Mouse (Mus musculus): Measurements from ENCODE around the gene Dlgap4. TPM values are rescaled to one million over a fixed set of nuclear protein-coding genes. Genes with fewer than 3 reads are reported as not detected.

Dlgap4 gene
- polyA plus RNA-seq, 1 experiment from 2014 or later, result 137 TPM

GRCm38 (mm10) chr2:156729537-156730469, 116.3 kb downstream of the Dlgap4 start:
- Histone ChIP-seq H3K4me3 (no peak overlapping the region), H3K4me1 (peaks cover 59% of the 10 kb centered on the region), H3K27me3 (no peaks in the 10 kb centered on the region), H3K9ac (no peak overlapping the region), H3K9me3 (no peaks in the 10 kb centered on the region), H3K36me3 (peaks cover 5% of the 10 kb centered on the region; the same call in 1 of the 2 replicates), H3K27ac (peak overlapping the region; percentile 77), H3K4me2 (replicated peaks) (0 out of 2 replicates have a peak overlapping the region, but pooled peaks have one; percentile 7)
- no peak for ATAC-seq (ENCODE audit: insufficient number of reproducible peaks, insufficient read depth, low FRiP score, low TSS enrichment)
- WGBS, result 43% methylated on average over 9 of the region's 10 CpGs

GRCm38 (mm10) chr2:156730501-156730921, 117.0 kb downstream of the Dlgap4 start:
- peak overlapping the region; percentile 77 for H3K27ac ChIP-seq
- H3K36me3 ChIP-seq, result peaks cover 5% of the 10 kb centered on the region; the same call in 1 of the 2 replicates
- H3K27me3 ChIP-seq, result no peaks in the 10 kb centered on the region
- H3K4me3 ChIP-seq, result 0 out of 2 replicates have a peak overlapping the region, but pooled peaks have one; percentile 1
- H3K9me3 ChIP-seq, result no peaks in the 10 kb centered on the region
- H3K9ac ChIP-seq, result no peak overlapping the region
- peaks cover 57% of the 10 kb centered on the region for H3K4me1 ChIP-seq
- H3K4me2 ChIP-seq (replicated peaks), result 0 out of 2 replicates have a peak overlapping the region, but pooled peaks have one; percentile 7
- WGBS, result 69% methylated on average over 12 of the region's 12 CpGs
- no peak for ATAC-seq (ENCODE audit: insufficient number of reproducible peaks, insufficient read depth, low FRiP score, low TSS enrichment)

GRCm38 (mm10) chr2:156731592-156731991, 118.1 kb downstream of the Dlgap4 start:
- no peaks in the 10 kb centered on the region for H3K9me3 ChIP-seq
- peaks cover 57% of the 10 kb centered on the region for H3K4me1 ChIP-seq
- no peak overlapping the region for H3K9ac ChIP-seq
- no peak overlapping the region for H3K27ac ChIP-seq
- H3K27me3 ChIP-seq, result no peaks in the 10 kb centered on the region
- no peak overlapping the region for H3K4me2 ChIP-seq (replicated peaks)
- H3K4me3 ChIP-seq, result no peak overlapping the region
- H3K36me3 ChIP-seq, result peaks cover 5% of the 10 kb centered on the region; the same call in 1 of the 2 replicates
- ATAC-seq (ENCODE audit: insufficient number of reproducible peaks, insufficient read depth, low FRiP score, low TSS enrichment), result no peak

- Histone ChIP-seq H3K9ac (no peak overlapping the region), H3K36me3 (peaks cover 5% of the 10 kb centered on the region; the same call in 1 of the 2 replicates), H3K4me3 (no peak overlapping the region), H3K27me3 (no peaks in the 10 kb centered on the region), H3K4me1 (peaks cover 56% of the 10 kb centered on the region), H3K27ac (no peak overlapping the region), H3K9me3 (no peaks in the 10 kb centered on the region), H3K4me2 (replicated peaks) (no peak overlapping the region)
- no peak for ATAC-seq (ENCODE audit: insufficient number of reproducible peaks, insufficient read depth, low FRiP score, low TSS enrichment)
- WGBS, result 74% methylated on average over 6 of the region's 6 CpGs
Measured at GRCm38 (mm10) chr2:156732109-156732508, 118.6 kb downstream of the Dlgap4 start.

- no peak for ATAC-seq (ENCODE audit: insufficient number of reproducible peaks, insufficient read depth, low FRiP score, low TSS enrichment)
- H3K4me1 ChIP-seq, result peaks cover 50% of the 10 kb centered on the region
- no peaks in the 10 kb centered on the region for H3K9me3 ChIP-seq
- H3K36me3 ChIP-seq, result 0 out of 2 replicates have a peak, but pooled peaks cover 3% of the 10 kb centered on the region
- no peak overlapping the region for H3K9ac ChIP-seq
- H3K4me2 ChIP-seq (replicated peaks), result no peak overlapping the region
- no peak overlapping the region for H3K27ac ChIP-seq
- no peak overlapping the region for H3K4me3 ChIP-seq
- H3K27me3 ChIP-seq, result no peaks in the 10 kb centered on the region
- WGBS, result 65% methylated on average over 3 of the region's 3 CpGs
Measured at GRCm38 (mm10) chr2:156735761-156736335, 122.3 kb downstream of the Dlgap4 start.

- Histone ChIP-seq H3K9ac (no peak overlapping the region), H3K4me3 (no peak overlapping the region), H3K4me1 (peaks cover 42% of the 10 kb centered on the region), H3K27ac (no peak overlapping the region), H3K9me3 (no peaks in the 10 kb centered on the region), H3K4me2 (replicated peaks) (no peak overlapping the region), H3K27me3 (no peaks in the 10 kb centered on the region), H3K36me3 (0 out of 2 replicates have a peak, but pooled peaks cover 3% of the 10 kb centered on the region)
- no peak for ATAC-seq (ENCODE audit: insufficient number of reproducible peaks, insufficient read depth, low FRiP score, low TSS enrichment)
- 48% methylated on average over 7 of the region's 7 CpGs for WGBS
Measured at GRCm38 (mm10) chr2:156736846-156737245, 123.3 kb downstream of the Dlgap4 start.

- H3K4me2 ChIP-seq (replicated peaks), result no peak overlapping the region
- 80% methylated on average over 7 of the region's 7 CpGs for WGBS
- H3K27me3 ChIP-seq, result no peaks in the 10 kb centered on the region
- H3K36me3 ChIP-seq, result 0 out of 2 replicates have a peak, but pooled peaks cover 3% of the 10 kb centered on the region
- no peak overlapping the region for H3K4me3 ChIP-seq
- no peak overlapping the region for H3K27ac ChIP-seq
- H3K9ac ChIP-seq, result no peak overlapping the region
- no peaks in the 10 kb centered on the region for H3K9me3 ChIP-seq
- ATAC-seq (ENCODE audit: insufficient number of reproducible peaks, insufficient read depth, low FRiP score, low TSS enrichment), result no peak
- peaks cover 36% of the 10 kb centered on the region for H3K4me1 ChIP-seq
Measured at GRCm38 (mm10) chr2:156737976-156738375, 124.5 kb downstream of the Dlgap4 start.

GRCm38 (mm10) chr2:156741265-156741664, 127.8 kb downstream of the Dlgap4 start:
- WGBS, result 82% methylated on average over 9 of the region's 9 CpGs
- ATAC-seq (ENCODE audit: insufficient number of reproducible peaks, insufficient read depth, low FRiP score, low TSS enrichment), result no peak

GRCm38 (mm10) chr2:156741998-156742397, 128.5 kb downstream of the Dlgap4 start:
- Histone ChIP-seq H3K27ac (no peak overlapping the region), H3K9ac (no peak overlapping the region), H3K36me3 (peaks cover 24% of the 10 kb centered on the region), H3K4me1 (peaks cover 16% of the 10 kb centered on the region; the same call in 1 of the 2 replicates), H3K4me3 (no peak overlapping the region), H3K9me3 (no peaks in the 10 kb centered on the region), H3K4me2 (replicated peaks) (no peak overlapping the region), H3K27me3 (no peaks in the 10 kb centered on the region)
- WGBS, result 60% methylated on average over 4 of the region's 4 CpGs
- ATAC-seq (ENCODE audit: insufficient number of reproducible peaks, insufficient read depth, low FRiP score, low TSS enrichment), result no peak

More at GRCm38 (mm10) chr2:156741265-156741664, 127.8 kb downstream of the Dlgap4 start:
- H3K27ac ChIP-seq, result no peak overlapping the region
- H3K9ac ChIP-seq, result no peak overlapping the region
- H3K9me3 ChIP-seq, result no peaks in the 10 kb centered on the region
- peaks cover 23% of the 10 kb centered on the region for H3K4me1 ChIP-seq
- H3K36me3 ChIP-seq, result peaks cover 17% of the 10 kb centered on the region
- no peak overlapping the region for H3K4me3 ChIP-seq
- H3K27me3 ChIP-seq, result no peaks in the 10 kb centered on the region
- H3K4me2 ChIP-seq (replicated peaks), result no peak overlapping the region

GRCm38 (mm10) chr2:156743248-156743647, 129.7 kb downstream of the Dlgap4 start:
- H3K4me2 ChIP-seq (replicated peaks), result no peak overlapping the region
- H3K9me3 ChIP-seq, result no peaks in the 10 kb centered on the region
- H3K27ac ChIP-seq, result no peak overlapping the region
- no peak overlapping the region for H3K9ac ChIP-seq
- H3K27me3 ChIP-seq, result no peaks in the 10 kb centered on the region
- 77% methylated on average over 3 of the region's 3 CpGs for WGBS
- peaks cover 12% of the 10 kb centered on the region; the same call in 1 of the 2 replicates for H3K4me1 ChIP-seq
- no peak for ATAC-seq (ENCODE audit: insufficient number of reproducible peaks, insufficient read depth, low FRiP score, low TSS enrichment)
- peaks cover 37% of the 10 kb centered on the region for H3K36me3 ChIP-seq
- no peak overlapping the region for H3K4me3 ChIP-seq

- Histone ChIP-seq H3K27ac (no peak overlapping the region), H3K4me2 (replicated peaks) (no peak overlapping the region), H3K36me3 (peaks cover 49% of the 10 kb centered on the region), H3K9me3 (no peaks in the 10 kb centered on the region), H3K4me1 (peaks cover 11% of the 10 kb centered on the region; the same call in 1 of the 2 replicates), H3K4me3 (no peak overlapping the region), H3K9ac (no peak overlapping the region), H3K27me3 (no peaks in the 10 kb centered on the region)
- ATAC-seq (ENCODE audit: insufficient number of reproducible peaks, insufficient read depth, low FRiP score, low TSS enrichment), result no peak
- 79% methylated on average over 5 of the region's 5 CpGs for WGBS
Measured at GRCm38 (mm10) chr2:156744414-156744813, 130.9 kb downstream of the Dlgap4 start.
